Mouse (Mus musculus): ENCODE measurements at regions not wholly inside any gene's neighbourhood (a gene's known extent, or its start where the extent isn't known, plus 50 kb on each side); places are given as distances from the start of the nearest gene placed in this dataset.

GRCm38 (mm10) chr17:88209565-88209964, 144.5 kb upstream of the Fbxo11 start:
- H3K9me3 ChIP-seq (replicated peaks): no peaks in the 10 kb centered on the region
- 28% methylated on average over 1 of the region's 1 CpGs for WGBS (ENCODE audit: insufficient replicate concordance)
- ATAC-seq (ENCODE audit: low read depth) (no peak), DNase-seq (no peak)
- H3K27me3 ChIP-seq: no peaks in the 10 kb centered on the region
- no peak overlapping the region for H3K27ac ChIP-seq
- no peaks in the 10 kb centered on the region for H3K36me3 ChIP-seq
- H3K9ac ChIP-seq: no peak overlapping the region
- no peak overlapping the region for H3K4me2 ChIP-seq
- no peaks in the 10 kb centered on the region for H3K4me1 ChIP-seq (replicated peaks)
- H3K4me3 ChIP-seq (replicated peaks): no peak overlapping the region

GRCm38 (mm10) chr17:88212121-88212520, 147.0 kb upstream of the Fbxo11 start:
- H3K4me3 ChIP-seq (replicated peaks): no peak overlapping the region
- DNase-seq (no peak), ATAC-seq (ENCODE audit: low read depth) (no peak)
- H3K9me3 ChIP-seq (replicated peaks): no peaks in the 10 kb centered on the region
- no peak overlapping the region for H3K27ac ChIP-seq
- H3K9ac ChIP-seq: no peak overlapping the region
- H3K36me3 ChIP-seq: no peaks in the 10 kb centered on the region
- H3K4me2 ChIP-seq: no peak overlapping the region
- no peaks in the 10 kb centered on the region for H3K4me1 ChIP-seq (replicated peaks)
- H3K27me3 ChIP-seq: no peaks in the 10 kb centered on the region
- 76% methylated on average over 7 of the region's 7 CpGs for WGBS (ENCODE audit: insufficient replicate concordance)

- no peak overlapping the region for H3K4me2 ChIP-seq
- no peaks in the 10 kb centered on the region for H3K27me3 ChIP-seq
- WGBS (ENCODE audit: insufficient replicate concordance): 78% methylated on average over 9 of the region's 9 CpGs
- no peak overlapping the region for H3K4me3 ChIP-seq (replicated peaks)
- H3K9ac ChIP-seq: no peak overlapping the region
- H3K36me3 ChIP-seq: no peaks in the 10 kb centered on the region
- DNase-seq (no peak), ATAC-seq (ENCODE audit: low read depth) (no peak)
- no peaks in the 10 kb centered on the region for H3K9me3 ChIP-seq (replicated peaks)
- H3K4me1 ChIP-seq (replicated peaks): no peaks in the 10 kb centered on the region
- no peak overlapping the region for H3K27ac ChIP-seq
Observed at GRCm38 (mm10) chr17:88214746-88215145, 149.7 kb upstream of the Fbxo11 start.

GRCm38 (mm10) chr17:88222379-88222955, 157.4 kb upstream of the Fbxo11 start:
- Histone ChIP-seq H3K27me3 (no peaks in the 10 kb centered on the region), H3K4me3 (replicated peaks) (no peak overlapping the region), H3K4me2 (no peak overlapping the region), H3K27ac (no peak overlapping the region), H3K9me3 (replicated peaks) (no peaks in the 10 kb centered on the region), H3K36me3 (no peaks in the 10 kb centered on the region), H3K4me1 (replicated peaks) (no peaks in the 10 kb centered on the region; the same call in 1 of the 2 replicates), H3K9ac (no peak overlapping the region)
- 54% methylated on average over 5 of the region's 5 CpGs for WGBS (ENCODE audit: insufficient replicate concordance)
- no peak for DNase-seq
- ATAC-seq (ENCODE audit: low read depth): no peak

- no peak overlapping the region for H3K27ac ChIP-seq
- H3K9ac ChIP-seq: no peak overlapping the region
- 67% methylated on average over 8 of the region's 8 CpGs for WGBS (ENCODE audit: insufficient replicate concordance)
- H3K36me3 ChIP-seq: no peaks in the 10 kb centered on the region
- H3K4me2 ChIP-seq: no peak overlapping the region
- DNase-seq (no peak), ATAC-seq (ENCODE audit: low read depth) (no peak)
- H3K4me1 ChIP-seq (replicated peaks): no peaks in the 10 kb centered on the region
- 0 out of 2 replicates have a peak, but pooled peaks cover 2% of the 10 kb centered on the region for H3K9me3 ChIP-seq (replicated peaks)
- H3K4me3 ChIP-seq (replicated peaks): no peak overlapping the region
- H3K27me3 ChIP-seq: no peaks in the 10 kb centered on the region
Observed at GRCm38 (mm10) chr17:88240476-88240875, 175.4 kb upstream of the Fbxo11 start.

- Histone ChIP-seq H3K36me3 (no peaks in the 10 kb centered on the region), H3K27ac (no peak overlapping the region)
- ATAC-seq (ENCODE audit: low read depth): no peak
Observed at GRCm38 (mm10) chr17:88248625-88249024, 183.5 kb upstream of the Fbxo11 start.

GRCm38 (mm10) chr17:88251949-88252521, 186.9 kb upstream of the Fbxo11 start:
- H3K9me3 ChIP-seq (replicated peaks): no peaks in the 10 kb centered on the region
- H3K4me2 ChIP-seq: peak overlapping the region; percentile 32; the same call in 1 of the 2 replicates
- H3K9ac ChIP-seq: no peak overlapping the region
- no peak overlapping the region for H3K4me3 ChIP-seq (replicated peaks)
- no peaks in the 10 kb centered on the region for H3K27me3 ChIP-seq
- H3K4me1 ChIP-seq (replicated peaks): peaks cover 11% of the 10 kb centered on the region
- 0 out of 2 replicates have a peak, but pooled peaks have one; percentile 21 for ATAC-seq (ENCODE audit: low read depth)
- 16% methylated on average over 17 of the region's 17 CpGs for WGBS (ENCODE audit: insufficient replicate concordance)
- H3K27ac ChIP-seq: no peak overlapping the region
- peak; percentile 13 for DNase-seq
- H3K36me3 ChIP-seq: no peaks in the 10 kb centered on the region

More at GRCm38 (mm10) chr17:88248625-88249024, 183.5 kb upstream of the Fbxo11 start:
- no peaks in the 10 kb centered on the region for H3K9me3 ChIP-seq (replicated peaks)
- WGBS (ENCODE audit: insufficient replicate concordance): 34% methylated on average over 5 of the region's 5 CpGs
- no peaks in the 10 kb centered on the region for H3K4me1 ChIP-seq (replicated peaks)
- H3K27me3 ChIP-seq: no peaks in the 10 kb centered on the region
- no peak overlapping the region for H3K4me2 ChIP-seq
- no peak overlapping the region for H3K4me3 ChIP-seq (replicated peaks)
- DNase-seq: no peak
- no peak overlapping the region for H3K9ac ChIP-seq

- Histone ChIP-seq H3K4me2 (peak overlapping the region; percentile 89), H3K27me3 (no peaks in the 10 kb centered on the region), H3K36me3 (no peaks in the 10 kb centered on the region), H3K27ac (peak overlapping the region; percentile 64), H3K4me3 (replicated peaks) (peak overlapping the region; percentile 61), H3K9ac (peak overlapping the region; percentile 72), H3K9me3 (replicated peaks) (no peaks in the 10 kb centered on the region), H3K4me1 (replicated peaks) (peaks cover 21% of the 10 kb centered on the region)
- 1% methylated on average over 40 of the region's 40 CpGs for WGBS (ENCODE audit: insufficient replicate concordance)
- DNase-seq: peak; percentile 43
- ATAC-seq (ENCODE audit: low read depth): peak; percentile 52
Observed at GRCm38 (mm10) chr17:88255744-88256598, 184.5 kb upstream of the Foxn2 start.

- Histone ChIP-seq H3K4me1 (replicated peaks) (peaks cover 21% of the 10 kb centered on the region), H3K27me3 (no peaks in the 10 kb centered on the region), H3K4me3 (replicated peaks) (peak overlapping the region; percentile 61), H3K4me2 (peak overlapping the region; percentile 89), H3K9me3 (replicated peaks) (no peaks in the 10 kb centered on the region), H3K36me3 (no peaks in the 10 kb centered on the region), H3K9ac (peak overlapping the region; percentile 72), H3K27ac (peak overlapping the region; percentile 64)
- 10% methylated on average over 18 of the region's 18 CpGs for WGBS (ENCODE audit: insufficient replicate concordance)
- DNase-seq (peak; percentile 17), ATAC-seq (ENCODE audit: low read depth) (peak; percentile 69)
Observed at GRCm38 (mm10) chr17:88256599-88257544, 183.6 kb upstream of the Foxn2 start.

GRCm38 (mm10) chr17:88258361-88258796, 182.1 kb upstream of the Foxn2 start:
- ATAC-seq (ENCODE audit: low read depth) (no peak), DNase-seq (no peak)
- Histone ChIP-seq H3K4me1 (replicated peaks) (peaks cover 21% of the 10 kb centered on the region), H3K36me3 (no peaks in the 10 kb centered on the region), H3K9me3 (replicated peaks) (no peaks in the 10 kb centered on the region), H3K4me3 (replicated peaks) (no peak overlapping the region), H3K27me3 (no peaks in the 10 kb centered on the region), H3K9ac (no peak overlapping the region), H3K4me2 (peak overlapping the region; percentile 32), H3K27ac (no peak overlapping the region)
- 49% methylated on average over 11 of the region's 11 CpGs for WGBS (ENCODE audit: insufficient replicate concordance)
